Mouse (Mus musculus) cerebellum, adult 2 months (tissue): ENCODE measurements around the gene Dpp6.

ENCODE experiments used
- CTCF ChIP-seq: fragments of 200-500 bp; IDR thresholded peaks from 2 replicates; pipeline ENCODE4 v1.5.1; 2011; ENCODE audit warnings: low read depth, mild to moderate bottlenecking, control low read depth, low read length, moderate library complexity, borderline replicate concordance; ENCODE audit not compliant: insufficient read depth
- POLR2A ChIP-seq: fragments of 200-500 bp; IDR thresholded peaks from 2 replicates; pipeline ENCODE4 v1.6.1; 2011; ENCODE audit warnings: low read length, control low read depth, borderline replicate concordance; ENCODE audit not compliant: insufficient read depth

DNA sequence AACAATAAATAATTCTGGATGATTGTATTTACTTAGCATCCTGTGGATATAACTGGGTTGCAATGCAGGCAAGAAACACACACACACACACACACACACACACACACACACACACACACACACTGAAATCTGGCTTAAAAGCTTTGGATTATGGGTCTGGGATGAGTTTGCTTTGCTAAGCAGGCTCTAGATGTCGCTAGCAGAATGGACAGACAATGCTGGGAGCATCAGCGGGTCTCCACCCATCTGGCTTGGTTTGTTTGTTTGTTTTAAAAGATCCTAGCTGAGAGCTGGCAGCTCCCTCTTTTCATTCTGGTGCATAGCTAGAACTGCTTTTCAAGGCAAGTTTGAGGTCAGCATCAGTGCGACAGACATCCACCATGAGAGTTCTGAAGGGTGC, 234.2 kb downstream of the Dpp6 start:
- no peak for TF ChIP-seq POLR2A
- peak; percentile 72 for TF ChIP-seq CTCF
